Mouse (Mus musculus) embryo, embryonic 11 days (tissue): ENCODE data around the gene Gphb5.

Experiments used
- DNase-seq: peaks from one replicate; pipeline ENCODE4 v3.0.0-alpha.2; 2015

Gphb5 gene

DNA sequence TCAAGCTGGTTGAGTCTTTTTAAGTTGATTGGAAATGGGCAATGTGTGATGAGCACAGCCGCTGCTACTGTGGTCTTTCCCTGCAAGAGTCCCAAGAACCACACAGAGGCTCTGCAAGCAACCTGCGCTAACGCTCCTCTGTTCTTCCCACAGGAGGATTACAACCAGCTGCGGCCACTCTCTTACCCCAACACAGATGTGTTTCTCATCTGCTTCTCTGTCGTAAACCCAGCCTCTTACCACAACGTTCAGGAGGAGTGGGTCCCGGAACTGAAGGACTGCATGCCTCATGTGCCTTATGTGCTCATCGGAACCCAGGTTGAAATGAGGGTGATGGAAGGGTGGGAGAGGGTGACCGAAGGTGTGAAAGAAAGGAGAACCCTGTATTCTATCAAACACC, 25.1 kb downstream of the Gphb5 start:
- peak; percentile 21 for DNase-seq

DNA sequence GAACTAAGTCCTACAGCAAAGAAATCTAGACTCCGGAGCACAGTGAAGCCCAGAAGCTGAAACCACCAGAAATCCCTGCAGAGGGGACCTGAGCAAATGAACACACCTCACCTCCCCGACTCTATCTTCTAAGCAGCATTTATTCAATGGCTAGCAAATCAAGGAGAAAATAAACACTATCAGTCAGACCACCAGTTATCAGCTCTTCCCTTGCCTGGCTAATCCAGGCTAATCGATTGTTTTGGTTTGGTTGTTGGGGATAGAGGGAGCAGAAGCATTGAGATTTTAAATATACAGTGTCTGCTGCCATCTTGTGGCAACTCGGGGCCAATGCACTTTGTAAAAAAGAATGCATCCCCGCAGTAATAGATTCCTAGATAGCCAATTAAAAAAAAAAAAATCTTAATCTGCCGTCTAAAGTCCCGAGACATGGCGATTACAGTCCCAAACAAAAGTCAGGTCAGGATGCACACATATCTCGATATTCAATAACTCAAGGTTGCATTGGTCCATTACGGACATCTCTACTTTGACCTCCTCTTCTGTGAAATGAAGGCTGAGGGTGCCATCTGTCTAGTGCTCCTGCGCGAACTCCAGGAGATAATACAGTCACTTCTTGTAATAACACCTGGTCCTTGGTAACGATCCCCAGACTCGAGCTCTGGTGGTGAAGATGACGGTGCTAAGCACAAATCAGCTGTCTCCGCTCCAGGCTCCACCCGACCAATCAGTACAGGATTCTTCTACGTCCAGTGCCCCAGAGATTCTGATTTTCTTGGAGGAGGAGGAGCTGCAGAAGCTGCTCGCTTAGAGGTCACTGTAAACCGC, 27.1 kb downstream of the Gphb5 start:
- DNase-seq = peak; percentile 57

DNA sequence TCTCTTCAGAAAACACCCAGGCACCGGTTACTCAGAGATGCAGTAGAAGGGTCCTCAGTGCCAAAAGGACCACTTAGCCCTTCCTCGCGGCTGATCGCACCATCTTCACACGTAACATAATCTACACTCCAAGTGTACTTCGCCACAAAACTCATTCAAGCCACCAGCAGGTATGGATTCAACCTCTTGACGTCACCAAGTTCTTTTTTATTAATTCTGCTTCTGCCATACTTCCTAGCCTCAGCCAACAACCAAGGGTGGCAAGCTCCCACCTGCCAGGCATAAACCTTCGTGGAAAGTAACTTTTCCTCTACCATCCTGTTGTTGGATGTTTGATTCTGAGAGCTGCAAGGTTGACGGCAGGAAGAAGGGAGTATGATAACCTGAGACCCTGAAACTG, 28.1 kb downstream of the Gphb5 start:
- no peak for DNase-seq

DNA sequence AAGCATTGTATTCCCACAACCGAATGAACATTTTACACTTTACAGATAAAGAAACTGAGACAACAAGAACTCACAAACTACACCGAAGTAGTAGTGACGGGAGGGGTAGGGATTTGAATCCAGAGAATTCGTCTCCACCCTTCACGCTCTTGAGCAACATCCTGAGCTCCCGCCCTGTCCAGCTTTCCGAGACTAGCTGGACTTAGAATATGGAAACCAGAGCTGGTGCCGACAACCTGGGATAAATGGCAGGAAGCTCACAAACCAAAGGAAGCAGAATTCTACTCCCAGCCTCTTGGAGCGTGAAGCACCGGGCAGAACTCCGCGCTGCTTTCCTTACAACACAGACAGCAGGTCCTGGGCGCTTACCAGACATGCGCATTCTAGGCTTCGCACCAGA, 28.7 kb downstream of the Gphb5 start:
- DNase-seq = no peak

DNA sequence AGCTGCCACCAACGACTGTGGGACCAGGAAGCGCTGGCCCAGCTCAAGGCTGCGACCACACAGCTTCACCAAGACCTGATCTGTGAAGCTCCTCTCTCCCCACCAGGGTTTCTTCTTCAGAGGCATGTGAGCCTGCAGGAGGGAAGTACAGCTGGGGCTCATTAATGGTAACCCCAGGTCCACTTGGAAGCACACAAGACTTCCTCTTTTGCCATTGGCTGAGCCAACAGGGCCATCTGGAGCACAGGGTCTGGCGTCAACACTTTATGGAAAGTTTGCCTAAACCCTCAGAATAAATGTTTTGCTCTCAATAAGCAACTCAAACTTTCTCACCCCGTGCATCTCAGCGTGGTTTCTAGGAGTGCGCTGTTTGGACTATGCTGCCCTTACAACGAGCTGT, 29.4 kb downstream of the Gphb5 start:
- DNase-seq = no peak

DNA sequence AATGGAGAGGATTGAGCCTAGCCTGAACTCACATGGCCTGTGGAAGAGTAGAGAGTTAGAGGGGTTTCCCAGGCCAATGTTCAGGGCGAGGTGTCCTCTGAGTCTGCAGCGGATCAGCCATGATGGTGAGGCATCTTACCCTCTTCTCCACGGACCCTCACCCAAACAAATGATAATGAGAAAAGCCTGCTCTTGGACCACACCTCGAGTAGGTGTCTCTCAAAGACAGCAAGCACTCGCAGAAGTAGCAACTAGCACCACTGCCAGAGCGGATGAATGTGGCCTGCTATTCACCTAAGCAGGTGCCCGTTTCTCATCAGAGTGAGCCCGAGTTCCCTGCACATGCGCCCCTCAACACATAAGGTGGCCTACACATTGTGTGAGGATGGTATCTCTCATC, 29.9 kb downstream of the Gphb5 start:
- no peak for DNase-seq

DNA sequence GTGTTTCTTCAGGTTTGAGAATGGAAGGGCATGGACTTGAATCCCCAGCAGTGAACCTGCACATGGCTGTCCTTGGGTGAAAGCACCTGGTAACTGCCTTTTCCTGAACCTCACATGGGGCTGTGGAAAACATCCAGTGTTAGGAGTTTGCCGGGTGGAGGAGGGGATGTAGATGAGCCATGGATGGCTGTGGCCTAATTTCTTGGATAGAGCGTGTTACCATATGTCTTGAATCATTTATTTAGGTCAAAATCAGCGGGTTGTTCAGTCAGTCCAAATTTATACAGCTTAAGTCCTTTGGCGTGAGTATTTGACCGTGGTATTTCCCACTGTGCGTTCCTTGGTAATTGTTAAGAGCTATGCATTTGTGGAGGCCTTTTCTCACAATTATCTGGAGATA, 40.5 kb downstream of the Gphb5 start:
- no peak for DNase-seq

DNA sequence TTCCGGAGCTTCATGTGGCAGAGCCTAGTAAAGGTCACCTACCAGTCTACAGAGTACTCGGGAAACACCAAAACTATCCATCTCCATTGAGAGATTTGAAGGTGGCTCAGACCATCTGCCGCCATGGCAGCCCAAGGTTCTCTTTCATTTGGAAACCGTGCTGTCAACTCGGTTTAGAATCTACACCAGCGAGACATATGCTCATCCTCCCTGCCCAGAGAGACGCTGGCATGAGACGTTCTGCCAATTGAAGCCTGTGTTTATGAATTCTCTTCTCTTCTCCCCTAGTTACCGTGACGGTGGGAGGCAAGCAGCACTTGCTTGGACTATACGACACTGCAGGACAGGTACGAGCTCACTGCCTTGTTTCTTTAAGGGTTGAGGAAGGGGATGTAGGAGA, 41.5 kb downstream of the Gphb5 start:
- no peak for DNase-seq

DNA sequence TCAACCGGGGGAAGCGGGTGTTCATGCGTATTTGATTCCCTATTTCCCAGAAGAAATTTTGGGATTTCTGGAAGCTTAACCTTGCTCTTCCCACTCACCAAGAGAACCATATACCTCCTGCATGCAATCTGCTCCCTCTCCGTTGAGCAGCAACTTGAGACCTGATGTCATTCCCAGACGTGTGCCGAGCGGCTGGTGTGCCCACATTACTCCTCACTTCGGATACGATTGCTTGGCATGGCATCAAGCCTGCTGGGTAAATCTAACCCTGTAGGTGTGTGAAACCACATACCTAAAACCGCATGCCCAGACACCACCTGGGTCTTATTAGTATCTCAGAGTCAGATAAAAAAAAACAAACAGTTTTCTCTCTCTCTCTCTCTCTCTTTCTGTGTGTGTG, 42.1 kb downstream of the Gphb5 start:
- no peak for DNase-seq

DNA sequence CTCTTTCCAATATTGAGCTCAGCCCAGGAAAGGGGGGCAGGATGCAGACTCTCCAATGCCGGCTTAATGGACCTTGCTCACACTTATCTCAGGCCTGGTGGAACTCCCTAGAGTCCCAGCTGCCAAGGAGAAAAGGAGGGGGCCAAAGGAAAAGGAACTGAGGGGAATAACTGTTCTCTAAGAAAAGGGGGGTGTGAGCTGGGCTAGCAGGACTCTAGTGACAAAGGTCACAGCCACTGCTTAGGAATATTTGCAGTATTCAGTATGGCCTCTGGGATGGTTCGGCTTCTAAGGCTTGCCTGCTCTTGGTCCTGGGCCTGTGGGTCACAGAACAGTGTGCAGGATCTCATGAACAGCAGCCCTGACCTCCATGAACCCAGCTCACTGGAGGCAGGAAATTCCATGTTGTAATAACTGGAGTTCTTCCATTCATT, 47.1 kb downstream of the Gphb5 start:
- DNase-seq = no peak

DNA sequence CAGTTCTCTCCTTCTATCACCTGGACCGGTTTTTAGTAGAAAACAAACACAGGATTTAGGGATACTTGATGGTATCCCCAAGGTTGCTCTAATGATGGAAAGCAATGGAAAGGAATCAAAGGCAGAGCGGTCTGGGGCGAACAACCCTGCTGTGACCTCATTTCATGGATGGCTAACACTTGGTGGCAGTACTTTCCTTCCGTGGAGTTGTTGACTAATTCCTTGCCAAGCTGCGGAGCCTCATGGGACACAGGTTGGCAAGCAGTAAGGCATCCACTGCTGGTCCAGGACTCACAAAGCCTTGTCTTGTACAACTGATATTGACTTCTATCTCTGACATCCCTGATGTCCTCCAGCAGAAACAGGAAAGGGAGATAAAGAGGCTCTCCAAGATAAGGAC, 48.1 kb downstream of the Gphb5 start:
- no peak for DNase-seq

DNA sequence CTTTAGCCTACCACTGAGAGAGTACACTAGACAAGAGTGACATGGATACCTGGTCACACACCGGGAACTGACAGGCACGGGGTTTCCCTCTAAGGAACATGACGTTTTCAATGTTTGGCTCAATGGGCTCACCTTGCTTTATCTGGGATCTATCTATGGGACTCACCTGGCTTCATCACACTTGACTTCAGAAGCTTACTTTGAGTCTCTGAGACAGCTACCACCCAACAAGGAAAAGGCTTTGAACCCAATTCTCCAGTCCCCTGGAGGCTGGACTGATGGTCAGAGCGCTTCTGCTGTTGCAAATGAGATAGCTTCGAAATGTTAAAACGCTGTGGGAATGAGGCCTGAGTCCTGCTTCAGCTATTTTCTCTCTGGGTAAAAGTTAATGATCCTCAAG, 49.2 kb downstream of the Gphb5 start:
- DNase-seq = no peak

DNA sequence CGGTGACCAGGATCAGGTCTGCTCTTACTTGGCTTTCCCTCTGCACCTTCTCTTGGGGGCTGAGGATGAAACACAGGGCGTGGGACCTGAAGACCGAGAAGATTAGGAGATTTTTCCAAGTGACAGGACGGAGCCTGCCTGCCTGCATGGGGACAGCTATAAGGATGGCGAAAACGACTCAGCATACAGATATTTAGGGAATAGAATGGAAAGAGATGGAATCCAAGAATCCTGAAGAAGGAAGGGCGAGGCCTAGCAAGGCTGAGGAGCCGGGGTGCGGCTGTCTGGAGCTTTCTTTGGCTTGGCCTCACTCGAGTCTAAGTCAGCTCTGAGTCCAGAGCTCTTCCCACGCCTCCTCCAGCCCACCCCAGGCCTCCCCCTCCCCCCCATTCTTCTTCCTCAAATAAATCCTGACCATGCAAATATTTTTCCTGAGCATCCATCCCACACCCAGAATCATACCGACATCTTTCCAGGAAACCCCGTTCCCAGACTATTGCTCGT, 50.9 kb downstream of the Gphb5 start:
- no peak for DNase-seq

DNA sequence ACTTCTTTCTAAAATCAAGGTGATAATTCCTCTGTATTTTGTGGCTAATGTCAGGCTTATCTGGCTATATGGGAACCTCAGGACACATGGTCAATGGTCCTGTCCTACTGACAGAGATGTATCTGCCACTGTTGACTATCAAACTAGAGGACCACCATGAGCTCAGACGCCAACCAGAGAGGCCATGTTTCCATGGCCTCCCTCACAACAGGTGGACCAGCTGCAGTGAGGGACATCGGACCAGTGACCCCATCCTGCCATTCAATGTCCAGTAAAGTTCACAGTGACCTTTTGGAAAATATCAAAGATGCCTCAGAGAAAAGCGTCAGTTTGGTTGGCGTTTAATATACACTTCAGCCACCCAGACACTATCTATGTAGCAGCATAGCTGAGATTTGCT, 52.2 kb downstream of the Gphb5 start:
- no peak for DNase-seq

DNA sequence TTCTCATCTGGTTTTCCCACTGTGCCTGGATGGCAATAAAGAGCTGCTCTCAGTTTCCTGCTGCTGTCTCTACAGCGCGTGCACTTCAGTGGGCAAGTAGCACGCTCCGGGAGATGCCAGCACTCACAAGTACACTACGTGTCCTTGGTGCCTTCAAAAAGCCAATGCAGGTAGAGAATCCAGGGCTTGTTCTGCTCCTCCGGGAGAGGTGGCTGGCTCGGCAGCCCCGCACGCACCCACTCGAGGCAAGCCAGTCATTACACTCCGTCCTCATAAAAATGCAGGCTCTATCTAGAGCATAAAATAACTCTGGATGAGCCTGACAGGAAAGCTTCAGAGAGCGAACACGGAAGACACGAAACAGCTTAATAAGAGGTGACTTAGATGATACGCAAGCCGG, 54.1 kb downstream of the Gphb5 start:
- no peak for DNase-seq
